Mouse (Mus musculus) heart, postnatal 0 days (tissue): ENCODE results near the gene Trcg1.

Experiments used
- CTCF ChIP-seq: IDR thresholded peaks from 2 replicates; pipeline ENCODE4 v1.5.1; 2016; ENCODE audit warnings: antibody characterized with exemption, control low read depth, low read depth
- EP300 ChIP-seq: IDR thresholded peaks from 2 replicates; pipeline ENCODE4 v1.6.1; 2016; ENCODE audit warnings: antibody characterized with exemption, low read depth

DNA sequence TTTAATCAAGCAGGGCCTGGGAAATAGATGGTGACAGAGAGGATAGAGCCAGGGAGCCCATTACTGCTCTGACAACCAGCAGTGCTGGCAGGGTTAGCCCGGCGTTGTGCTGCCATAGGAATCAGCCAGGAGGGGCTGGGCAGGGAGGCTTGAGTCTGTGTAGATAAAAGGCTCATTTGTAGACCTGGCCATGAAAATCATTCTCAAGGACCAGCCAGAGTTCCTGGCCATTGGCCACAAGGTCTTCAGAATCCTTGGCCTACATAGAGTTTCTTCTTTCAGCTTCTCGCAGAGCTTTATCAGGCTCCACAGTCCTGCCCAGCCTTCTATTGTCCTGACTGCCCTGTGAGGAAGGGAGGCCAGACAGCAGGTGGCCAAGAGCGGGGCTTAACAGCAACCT is 43.1 kb downstream of the Trcg1 start:
- TF ChIP-seq EP300, result no peak
- no peak for TF ChIP-seq CTCF
